Mouse (Mus musculus) duodenum, adult 2 months (tissue): ENCODE measurements around the gene Pja2. TPM values are rescaled to one million over a fixed set of nuclear protein-coding genes. Genes with fewer than 3 reads are reported as not detected.

Experiments used
- polyA plus RNA-seq: library from polyadenylated mRNA; depleted of rRNA; stranded (reverse); fragments of >200 nt; gene quantifications from 2 replicates; pipeline ENCODE4 v1.2.3, GENCODE M21; 2012; ENCODE audit warnings: low replicate concordance; rRNA removed

Pja2 gene
- polyA plus RNA-seq: 3.8 and 5.5 TPM in 2 replicates

DNA sequence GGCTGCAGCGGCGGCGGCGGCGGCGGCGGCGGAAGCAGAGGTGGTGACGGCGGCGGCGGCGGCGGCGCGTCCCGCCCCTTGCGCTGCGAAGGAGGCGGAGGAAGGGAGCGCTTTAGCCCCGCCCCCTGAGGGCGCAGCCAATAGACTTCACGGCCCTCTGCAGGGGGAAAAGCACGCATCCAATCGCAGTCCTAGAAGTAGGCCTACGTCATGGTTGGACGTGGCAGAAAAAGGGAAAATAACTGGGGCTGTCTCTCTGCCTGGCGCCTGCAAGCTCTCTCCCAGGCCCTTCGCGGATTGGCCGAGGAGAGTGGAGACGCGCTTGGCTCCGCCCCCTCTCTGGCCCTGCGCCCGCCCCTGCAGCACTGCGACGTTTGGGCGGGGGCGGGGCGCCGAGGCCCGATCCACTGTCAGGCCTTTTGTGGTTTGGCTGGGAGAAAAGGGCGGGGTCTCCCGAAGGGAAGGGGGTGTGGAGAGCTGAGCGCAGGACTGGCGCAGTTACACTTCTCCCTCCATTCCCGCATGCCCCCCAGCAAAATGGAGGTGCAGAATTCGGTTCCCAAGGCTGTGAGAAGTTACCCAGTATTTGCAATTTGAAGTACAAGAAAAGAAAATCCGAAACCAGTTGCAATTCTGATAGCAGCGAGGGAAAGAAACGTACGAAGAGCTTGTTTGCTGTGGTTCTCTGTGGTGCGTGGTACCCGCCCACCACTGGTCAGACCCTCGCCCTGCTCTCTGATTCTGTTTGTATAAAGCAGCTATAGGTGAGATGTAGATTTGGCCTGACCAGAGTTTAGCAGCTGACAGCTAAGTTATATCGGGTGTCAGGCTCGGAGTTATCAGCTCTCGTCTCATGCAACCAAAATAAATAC lies at the start of gene Pja2:
TSS of gene Pja2 (minus strand) at position 19 of the 872 bp plus-strand sequence.

